Mouse (Mus musculus) brain, embryonic 14.5 days (tissue): ENCODE measurements around the gene Rnd2.

Experiments used
- CTCF ChIP-seq: fragments of 200-500 bp; IDR thresholded peaks from 2 replicates; pipeline ENCODE4 v1.5.1; 2012; ENCODE audit warnings: inconsistent platforms, mild to moderate bottlenecking, moderate library complexity, borderline replicate concordance; ENCODE audit not compliant: insufficient read depth, insufficient read length; ENCODE audit errors: extremely low read depth
- POLR2A ChIP-seq: fragments of 200-500 bp; IDR thresholded peaks from 2 replicates; pipeline ENCODE4 v1.6.1; 2012; ENCODE audit warnings: mild to moderate bottlenecking, inconsistent platforms, borderline replicate concordance; ENCODE audit not compliant: poor library complexity, insufficient read depth, insufficient read length, severe bottlenecking; ENCODE audit errors: extremely low read depth

DNA sequence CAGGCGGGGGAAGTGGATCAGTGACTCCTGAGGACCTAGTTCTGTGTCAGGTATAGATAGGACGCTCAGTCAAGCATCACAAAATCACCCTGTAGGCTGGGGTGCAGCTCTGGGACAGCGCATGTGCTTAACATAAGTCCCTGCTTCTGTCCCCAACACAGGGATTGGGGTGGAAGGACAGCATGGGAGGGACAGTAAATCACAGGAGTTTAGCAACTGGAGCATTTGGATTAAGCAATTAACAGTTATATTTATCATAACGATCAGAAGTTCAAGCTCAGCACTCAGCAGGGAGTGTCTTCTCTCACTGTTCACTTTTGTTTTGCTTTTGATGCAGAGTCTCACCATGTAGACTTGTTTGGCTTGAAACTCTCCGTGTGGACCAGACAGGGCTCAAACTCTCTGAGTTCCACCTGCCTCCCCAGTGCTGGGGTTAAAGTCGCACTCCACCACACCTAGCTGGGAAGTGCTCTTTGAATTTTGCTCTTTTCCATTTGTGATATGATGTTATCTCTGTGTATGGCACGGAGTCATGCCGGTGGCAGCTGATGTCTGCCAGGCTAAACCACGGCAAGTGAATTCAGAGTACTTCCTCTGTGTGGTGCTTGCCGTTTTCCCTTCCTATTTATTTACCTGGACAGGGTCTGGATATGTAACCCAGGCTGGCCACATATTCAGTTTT is 12.6 kb upstream of the Rnd2 start:
- TF ChIP-seq CTCF (no peak), POLR2A (no peak)
